Mouse (Mus musculus) frontal cortex, postnatal 36 days (tissue): ENCODE measurements around the gene Arpp21.

Experiments
- DNase-seq, 2 experiments: peaks; one replicate each; pipeline ENCODE4 v3.0.0; 2022; ENCODE audit warnings: low spot score in 2 of 2

Arpp21 gene

DNA sequence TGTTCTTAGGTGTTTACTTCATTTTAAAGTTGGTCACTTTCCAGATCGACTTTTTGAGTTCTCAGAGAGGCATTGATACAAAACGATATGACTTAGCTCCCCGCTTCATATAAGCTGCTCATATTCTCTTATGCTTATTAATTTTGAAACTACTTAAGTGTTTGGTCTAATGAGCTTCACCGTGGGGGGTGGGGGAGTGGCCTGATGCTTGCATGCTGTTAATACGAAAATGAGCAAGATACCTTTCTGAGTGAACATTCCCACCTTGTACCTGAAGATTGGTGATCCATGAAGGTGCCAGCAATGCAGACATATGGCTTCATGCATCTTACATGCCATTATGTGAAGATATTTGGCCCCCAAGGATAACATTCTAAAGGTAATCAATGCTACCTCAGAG lies 4.4 kb downstream of the Arpp21 start:
- DNase-seq: no peak

DNA sequence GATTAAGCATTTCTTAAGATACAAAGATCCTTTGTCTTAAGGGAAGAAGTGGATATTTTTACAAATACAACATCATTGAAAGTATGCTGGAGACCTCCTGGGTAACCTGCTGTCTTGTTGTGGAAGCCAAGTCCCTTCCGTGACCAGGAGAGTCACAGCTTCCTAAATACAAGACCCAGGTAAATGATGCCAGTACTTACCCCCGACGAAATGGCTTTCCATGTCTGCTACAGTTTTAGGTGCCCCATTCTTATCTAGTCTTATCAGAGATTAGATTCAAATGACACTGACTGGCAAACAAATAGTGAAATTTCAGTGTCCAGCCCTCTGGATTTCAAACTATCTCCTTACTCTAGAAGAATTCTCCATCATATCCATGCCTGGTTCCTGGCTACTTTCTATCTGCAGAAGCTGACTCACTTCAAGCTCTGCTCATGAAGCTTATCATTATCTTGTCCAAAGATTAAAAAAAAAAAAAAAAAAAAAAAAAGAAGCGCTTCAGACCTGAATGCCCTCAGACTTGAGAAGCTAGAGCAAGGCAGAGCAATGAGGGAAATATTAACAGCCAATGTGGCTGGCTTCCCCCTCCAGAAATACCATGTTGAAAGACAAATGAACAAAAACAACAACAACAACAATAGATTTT lies 4.9 kb downstream of the Arpp21 start:
- DNase-seq: peak in 1 of 2 experiments; percentile 20

DNA sequence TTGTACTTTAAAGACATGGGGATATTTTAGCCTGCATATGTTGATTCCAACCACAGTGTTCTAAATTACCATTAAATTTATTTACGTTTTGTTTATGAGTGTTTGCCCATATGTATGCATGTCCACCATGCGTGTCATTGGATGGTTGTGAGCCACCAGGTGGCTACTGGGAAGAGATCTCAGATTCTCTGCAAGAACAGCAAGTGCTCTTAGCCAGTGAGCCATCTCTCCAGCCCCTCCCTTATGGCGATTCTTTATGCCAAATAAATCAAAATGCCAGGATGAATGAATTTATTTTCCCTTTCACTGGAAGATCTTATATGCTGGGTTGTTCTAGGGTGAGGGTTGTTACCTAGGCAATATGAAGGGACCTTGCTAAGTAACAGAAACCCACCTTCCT lies 7.3 kb downstream of the Arpp21 start:
- DNase-seq: no peak

DNA sequence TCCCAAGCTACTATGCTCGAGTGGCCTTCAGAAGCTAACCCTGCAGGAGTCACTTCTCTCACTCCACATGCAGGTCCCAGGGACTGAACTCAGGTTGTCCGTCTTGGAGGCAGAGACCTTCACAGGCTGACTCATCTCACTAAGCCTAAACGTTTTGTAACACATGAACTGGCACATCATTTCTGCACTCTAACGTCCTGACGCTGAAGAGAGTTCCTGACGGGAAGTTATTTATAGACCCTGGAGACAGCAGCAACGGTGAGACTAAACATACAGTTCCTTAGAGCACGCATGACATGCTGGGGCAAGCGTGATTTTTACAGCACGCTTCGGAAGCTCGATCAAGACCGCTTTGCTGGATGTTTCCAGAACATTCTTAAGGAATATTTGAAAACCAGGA lies 8.6 kb downstream of the Arpp21 start:
- DNase-seq: no peak

DNA sequence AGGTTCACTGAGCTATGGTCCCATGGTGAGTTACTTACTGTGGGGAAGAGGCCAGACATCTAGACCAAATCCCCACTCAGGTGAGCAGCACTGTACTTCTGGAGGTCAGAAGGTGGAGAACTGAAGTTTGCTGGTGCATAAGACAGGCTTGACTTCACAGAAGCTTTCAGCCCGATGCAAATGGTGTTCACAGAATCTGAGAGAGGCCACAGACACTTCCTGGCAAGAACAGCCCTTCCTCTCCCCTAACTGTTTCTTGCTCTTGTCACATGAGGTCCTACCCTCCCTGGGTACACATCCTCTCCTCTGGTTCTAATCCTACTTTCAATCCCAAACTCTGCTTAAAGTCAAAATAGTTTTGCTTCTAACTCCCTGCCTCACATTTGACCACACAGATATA lies 9.2 kb downstream of the Arpp21 start:
- no peak for DNase-seq

DNA sequence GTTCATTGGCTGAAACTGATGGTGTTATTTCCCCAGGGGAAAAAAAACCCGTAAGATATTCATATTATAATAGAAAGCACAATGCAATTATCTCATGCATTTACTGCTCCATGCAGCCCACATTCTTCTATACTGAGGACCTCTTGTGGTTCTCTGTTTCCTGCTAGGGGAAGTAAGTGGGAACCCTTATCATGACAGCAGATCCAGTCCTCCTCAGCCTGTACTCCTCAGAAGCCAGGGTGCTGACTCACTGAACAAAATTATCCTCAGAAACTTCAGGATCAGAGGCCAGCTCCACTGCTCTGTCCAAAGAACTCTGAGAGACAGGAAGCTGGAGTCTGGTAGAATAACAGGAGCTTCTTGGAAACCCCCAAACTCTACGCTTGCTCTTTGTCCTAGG lies 10.7 kb downstream of the Arpp21 start:
- DNase-seq: no peak

DNA sequence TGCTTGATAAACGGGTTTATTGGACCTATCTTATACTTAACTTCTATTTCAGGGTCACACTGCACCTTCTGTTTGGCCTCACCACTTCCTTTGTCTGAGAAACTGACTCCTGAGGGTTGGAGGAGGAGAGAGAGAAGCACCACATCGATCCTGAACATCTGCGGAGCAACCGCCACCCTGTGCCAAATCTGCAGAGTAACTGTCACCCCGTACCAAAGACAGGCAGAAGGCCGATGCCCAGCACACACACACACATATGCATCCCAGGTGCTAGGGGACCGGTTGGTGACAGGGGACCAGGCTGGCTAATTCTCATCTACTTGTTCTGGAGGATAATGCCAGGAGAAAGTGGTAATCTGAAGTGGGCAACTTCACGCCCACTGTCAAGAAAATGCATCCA lies 16.4 kb downstream of the Arpp21 start:
- DNase-seq: peak in 1 of 2 experiments; percentile 7

DNA sequence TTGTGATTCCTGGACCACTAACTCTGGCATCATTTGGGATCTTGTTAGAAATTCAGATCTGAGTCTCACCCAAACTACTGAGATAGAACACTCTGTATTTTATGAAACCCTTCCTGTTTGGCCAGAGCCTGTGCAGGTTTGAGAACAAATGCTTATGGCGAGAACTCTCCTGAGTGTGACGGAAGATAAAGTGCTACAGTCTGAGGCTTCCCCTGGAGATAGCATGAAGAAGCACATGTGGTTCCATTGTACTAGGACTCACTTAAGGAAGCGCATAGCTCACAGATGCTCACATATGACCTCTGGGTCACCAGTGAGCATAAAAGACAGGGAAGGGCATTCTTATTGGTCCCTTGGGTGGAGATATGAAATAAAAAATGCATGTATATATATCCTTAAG lies 17.5 kb downstream of the Arpp21 start:
- DNase-seq: peak in 1 of 2 experiments; percentile 1

DNA sequence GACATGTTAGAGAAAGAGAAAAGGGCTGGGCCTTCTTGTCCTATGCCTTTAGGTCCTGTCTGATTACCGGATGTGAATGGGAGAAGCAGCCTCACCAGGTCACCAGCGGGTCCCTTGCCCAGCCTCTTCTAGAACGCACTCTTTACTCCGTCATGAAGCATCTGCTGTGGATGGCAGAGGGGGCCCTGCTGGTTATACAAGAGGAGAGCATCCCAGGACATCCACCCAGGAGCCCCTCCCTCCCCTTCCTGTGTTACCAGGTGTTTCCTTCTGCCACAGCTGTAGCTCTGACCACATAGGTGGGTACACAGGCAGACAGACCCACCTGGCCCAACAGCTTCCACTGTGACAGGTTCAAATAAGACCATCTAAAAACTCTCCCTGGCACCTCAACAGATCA lies 18.6 kb downstream of the Arpp21 start:
- peak in 1 of 2 experiments; percentile 6 for DNase-seq

DNA sequence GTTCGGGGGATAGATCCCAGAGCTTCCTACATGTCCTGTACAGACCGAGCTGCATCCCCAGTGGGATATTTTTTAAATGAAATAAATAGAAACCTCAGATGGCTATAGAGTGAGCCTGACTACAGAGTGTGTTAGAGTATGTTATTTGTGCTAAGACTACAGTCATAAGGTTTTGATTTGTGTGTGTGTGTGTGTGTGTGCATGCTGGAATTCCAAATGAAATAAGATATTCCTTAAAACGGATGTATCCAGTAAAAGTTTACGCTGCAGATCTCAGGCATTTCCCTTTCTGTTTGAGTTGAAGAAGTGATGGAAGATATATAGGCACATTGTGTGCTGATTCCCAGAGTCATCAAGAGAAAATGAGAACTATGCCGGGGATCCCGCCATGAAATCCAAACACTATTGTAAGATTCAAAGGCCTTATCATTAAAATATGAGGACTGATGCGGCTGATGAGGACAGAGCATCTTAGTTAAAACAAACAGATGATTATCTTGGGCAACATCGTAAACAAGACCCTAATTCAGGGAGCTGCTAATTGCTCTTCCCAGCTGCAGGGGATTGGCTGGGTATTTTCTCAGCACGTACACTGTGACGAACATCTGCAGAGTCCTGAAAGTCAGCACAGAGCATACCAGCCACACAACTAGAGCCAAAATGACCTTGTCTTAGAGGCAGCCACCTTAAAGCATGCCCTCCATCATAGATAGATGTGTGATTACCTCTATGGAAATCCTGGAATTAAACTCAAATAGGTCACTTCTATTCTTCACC lies 20.5 kb downstream of the Arpp21 start:
- no peak for DNase-seq

DNA sequence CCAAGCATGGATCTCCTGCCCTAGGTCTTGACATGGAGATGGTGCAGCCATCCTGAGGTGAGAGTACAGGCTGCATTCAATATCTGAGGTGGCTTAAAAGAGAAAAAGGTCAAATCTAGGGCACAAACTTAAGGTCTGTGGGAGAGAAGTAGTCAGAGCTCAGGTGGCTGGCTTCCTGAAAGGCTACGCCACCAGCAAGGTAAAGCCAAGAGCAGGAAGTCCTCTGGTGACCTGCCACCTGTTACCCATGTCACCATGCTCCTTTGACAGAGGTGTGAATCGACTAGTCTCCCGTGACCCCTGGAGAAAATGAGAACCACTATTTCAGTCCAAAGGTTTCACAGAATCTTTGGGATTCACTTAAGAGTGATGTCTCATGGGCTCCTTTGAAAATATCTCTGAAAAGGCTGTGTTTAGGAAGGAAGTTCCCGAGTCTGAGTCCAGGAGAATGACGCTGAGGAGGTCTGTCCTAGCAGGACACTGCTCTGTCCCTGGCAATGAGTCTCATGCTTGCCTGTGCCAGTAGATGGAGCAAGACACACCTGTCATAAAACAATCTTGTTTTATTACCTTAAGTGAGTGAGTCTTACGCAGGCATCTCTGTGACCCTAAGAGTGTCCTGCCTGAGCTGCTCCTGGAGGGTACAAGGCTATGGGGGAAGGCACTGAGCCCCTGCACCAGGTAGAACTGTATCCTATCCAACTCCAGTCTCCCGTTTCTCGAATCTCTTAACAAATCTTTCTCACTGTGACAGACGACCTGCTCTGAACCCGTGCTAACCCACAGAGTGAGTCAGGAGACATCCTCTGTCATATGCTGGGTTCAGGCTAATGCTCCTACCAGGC lies 22.1 kb downstream of the Arpp21 start:
- no peak for DNase-seq

DNA sequence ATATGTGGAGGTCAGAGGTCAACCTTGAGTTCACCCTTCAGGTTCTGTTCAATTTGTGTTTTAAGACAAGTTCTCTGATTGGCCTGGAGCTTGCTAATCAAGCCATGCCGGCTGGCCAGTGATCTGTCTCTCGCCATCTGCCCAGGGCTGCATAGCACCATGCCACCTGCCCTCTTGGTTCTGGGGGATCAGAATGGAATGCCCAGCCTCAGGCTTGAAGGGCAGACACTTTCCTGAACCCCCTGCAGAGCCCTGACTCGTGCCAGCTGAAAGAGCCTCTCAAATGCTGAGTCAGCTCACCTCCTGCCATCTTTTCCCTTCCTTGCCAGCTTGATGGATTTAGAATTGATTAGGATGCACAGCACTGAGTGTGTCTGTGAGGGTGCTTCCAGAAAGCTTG lies 25.9 kb downstream of the Arpp21 start:
- no peak for DNase-seq

DNA sequence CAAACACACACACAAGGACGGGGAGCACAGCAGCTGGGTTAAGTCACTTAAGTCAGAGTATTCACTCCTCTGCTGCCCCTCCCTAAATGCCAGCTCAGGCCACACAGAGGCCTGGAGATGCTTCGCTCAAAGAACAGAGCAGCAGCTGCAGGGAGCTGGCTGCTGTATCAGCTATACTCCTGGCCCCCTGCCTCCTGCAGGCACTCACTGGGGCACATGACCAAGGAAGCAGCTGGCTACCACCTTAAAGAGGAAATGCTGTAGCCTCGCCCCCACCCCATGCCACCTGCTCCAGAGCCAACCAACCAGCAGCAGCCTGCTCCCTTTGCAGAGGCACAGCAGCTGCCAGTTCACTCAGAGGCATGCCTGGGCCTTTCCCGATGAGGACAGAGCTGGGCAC lies 28.0 kb downstream of the Arpp21 start:
- peak; percentile 67 to 85 for DNase-seq

DNA sequence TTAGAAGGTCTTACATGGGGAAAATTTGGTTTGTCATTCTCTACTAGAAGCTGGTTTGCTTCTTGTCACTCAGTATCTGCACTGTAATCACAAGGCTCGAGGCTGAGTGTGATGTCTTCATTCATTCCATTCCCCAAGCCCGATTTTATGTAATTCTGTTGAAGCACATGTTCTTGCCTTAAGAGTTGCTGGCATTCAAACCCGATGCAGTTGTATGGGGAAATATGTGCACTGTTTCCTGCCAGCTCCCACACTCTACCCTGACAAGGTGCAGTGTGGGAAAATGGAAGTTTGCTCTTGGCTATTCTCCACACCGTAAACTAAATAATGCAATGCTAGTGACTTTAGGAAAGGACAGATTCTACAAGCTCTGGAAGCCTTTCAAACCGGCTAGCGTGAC lies 37.4 kb downstream of the Arpp21 start:
- DNase-seq: peak in 1 of 2 experiments; percentile 63

DNA sequence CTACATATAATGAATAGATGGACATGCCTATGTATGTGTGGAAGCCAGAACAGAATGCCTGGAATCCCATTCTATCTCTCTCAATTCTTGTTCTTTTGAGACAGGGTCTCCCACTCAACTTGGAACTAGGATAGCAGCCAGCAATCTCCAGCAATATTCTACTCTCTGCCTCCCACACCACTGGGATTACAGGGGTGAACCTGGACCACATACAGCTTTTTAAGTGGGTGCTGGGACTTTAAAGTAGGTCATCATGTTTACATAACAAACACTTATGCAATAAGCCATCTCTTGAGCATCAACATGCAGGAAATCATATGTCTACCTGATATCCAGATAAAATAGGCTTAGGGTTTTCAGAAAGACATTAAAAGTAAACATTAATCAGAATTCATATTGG lies 41.7 kb downstream of the Arpp21 start:
- no peak for DNase-seq

DNA sequence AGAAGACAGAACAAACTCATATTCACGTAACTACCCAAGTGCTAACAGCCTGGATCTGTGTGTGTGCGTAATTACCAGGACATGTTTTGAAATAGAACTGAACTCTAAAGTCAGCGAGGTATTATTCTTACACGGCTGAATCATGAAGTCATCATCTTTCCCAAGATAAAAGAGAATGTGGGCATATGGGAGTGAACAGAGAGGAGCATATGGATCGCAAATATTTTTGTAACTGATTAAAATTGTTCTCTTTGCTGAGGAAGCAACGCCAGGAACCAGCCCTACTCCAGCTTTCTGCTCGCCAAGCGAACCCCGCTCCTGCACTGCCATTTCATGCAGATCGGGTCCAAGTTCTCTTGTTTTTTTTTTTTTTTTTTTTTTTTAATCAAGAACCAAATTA lies 46.3 kb downstream of the Arpp21 start:
- DNase-seq: peak in 1 of 2 experiments; percentile 70

DNA sequence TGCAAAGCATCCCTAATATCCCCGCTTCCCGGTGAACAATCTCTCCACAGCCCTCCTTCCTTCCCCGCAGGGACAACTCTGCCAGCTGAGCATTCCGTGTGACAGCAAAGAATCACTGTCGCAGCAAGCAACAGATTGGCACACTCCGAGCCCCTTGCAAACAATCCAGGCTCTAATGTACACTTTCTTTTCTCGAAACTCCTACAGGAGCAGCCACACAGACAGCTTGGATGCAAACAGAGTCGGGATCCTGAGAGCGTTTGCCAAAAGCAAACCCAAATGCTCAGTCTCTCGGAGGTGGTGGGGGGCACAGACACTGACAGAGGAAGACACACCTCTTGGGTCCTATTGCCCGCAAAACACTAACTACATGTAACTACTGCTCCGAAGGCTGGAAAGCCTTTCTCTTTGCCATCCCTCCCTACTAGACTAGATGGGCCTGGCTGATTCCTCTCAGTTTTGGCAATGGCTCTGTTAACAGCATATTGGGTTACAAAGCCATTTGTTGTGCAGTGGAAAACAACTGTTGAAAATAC lies 47.3 kb downstream of the Arpp21 start:
- no peak for DNase-seq

DNA sequence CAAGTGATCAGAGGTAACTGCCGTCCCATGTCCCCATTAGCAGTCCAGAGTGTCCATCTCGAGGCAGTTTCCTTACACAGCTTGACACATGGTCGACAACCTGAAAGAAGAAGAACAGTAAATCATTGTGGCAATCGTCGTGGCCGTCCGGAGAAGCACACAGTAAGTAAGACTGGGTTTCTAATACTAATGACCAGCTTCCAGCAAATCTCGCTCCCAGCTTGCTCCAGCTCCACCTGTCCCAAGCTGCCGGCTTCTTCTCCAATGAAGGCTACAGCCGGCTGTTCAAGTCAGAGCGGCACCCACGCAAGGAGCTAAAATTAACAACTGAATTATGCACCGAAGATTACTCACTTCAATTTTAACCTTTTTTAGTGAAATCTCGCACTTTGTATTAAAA lies 48.1 kb downstream of the Arpp21 start:
- peak in 1 of 2 experiments; percentile 81 for DNase-seq

DNA sequence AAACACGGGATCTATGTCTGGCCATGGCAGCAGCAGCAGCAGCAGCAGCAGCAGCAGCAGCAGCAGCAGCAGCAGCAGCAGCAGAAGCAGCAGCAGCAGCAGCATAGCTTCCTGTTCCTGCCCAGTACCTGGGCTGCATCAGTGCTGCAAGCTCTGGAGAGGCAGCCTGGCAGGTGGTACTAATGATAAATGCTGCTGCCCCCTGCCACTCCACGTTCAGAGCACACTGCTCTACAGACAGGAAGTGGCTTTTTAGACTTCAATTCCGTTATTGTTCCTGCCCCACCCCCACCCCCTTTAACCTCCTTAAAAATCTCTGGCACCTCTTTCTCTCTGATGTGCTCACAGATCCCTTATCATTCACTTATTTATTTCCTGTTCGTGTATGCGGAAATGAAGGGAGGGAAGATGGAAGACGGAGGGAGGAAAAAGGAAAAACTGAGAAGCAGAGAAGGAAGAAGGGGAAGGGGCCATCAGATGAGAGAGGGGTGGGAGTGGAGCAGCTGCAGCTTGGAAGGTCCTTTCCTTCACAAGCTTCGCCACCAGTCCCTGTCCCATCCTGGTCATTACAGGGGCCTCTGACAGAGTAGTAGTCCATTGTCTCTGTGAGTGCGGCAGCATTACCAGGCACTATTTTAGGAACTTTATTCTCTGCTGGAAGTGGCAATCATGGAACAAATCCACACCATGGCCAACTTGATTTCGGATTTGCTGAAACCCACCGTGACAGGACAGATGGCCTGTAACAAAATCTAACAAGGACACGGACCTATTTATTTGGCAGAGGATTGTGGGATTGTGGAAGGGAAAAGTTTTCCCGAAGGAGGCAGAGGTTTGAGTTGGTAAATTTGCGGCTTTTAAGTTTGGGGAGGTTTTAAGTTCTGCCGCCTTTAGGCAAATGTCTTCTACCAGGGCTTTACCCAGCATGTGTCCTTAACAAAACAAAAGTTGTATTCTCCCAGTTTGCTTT lies 49.1 kb downstream of the Arpp21 start:
- DNase-seq: no peak

DNA sequence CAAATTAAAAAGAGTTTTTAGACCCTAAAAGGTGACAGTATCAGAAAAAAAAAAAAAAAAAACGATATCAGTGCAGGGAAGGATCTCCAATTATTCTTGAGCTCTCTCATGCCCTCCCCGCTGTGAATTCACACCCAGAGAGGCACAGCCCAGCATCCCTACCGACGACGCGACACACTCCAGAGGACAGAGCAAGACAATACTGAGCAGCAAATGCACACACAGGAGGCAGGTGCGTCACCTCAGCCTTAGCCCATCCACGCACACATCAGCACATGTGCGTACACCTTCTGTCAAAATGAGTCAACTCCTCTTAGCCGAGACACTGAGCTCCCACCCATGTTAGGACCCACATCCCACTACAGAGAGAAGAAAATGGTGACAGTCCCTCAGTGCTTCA lies 50.0 kb downstream of the Arpp21 start:
- peak in 1 of 2 experiments; percentile 33 for DNase-seq

DNA sequence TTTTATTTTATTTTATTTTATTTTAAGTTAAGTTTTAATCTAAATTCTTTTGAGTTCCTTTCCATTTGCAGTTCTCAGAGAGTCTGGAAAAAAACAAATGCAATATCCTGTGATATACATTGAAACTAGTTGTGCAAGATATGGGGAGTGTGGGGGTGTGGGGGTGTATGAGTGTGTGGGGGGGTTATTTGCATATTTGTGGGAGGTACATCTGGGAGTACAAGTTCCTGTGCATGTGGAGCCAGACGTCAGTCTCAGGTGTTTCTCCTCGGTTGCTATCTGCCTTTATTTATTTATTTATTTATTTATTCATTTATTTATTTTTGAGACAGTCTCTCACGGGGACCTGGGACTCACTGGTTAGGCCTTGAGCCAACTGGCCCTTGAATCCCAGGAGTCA lies 53.0 kb downstream of the Arpp21 start:
- DNase-seq: no peak
